Mouse (Mus musculus): ENCODE results near the gene Nkd2.
A peak's percentile ranks its signal among the peaks of the same experiment; 100 is the strongest.

Gene Nkd2

GRCm38 (mm10) chr13:73847465-73847836, at the start of gene Nkd2:
TSS of gene Nkd2 (minus strand) at chr13:73847631.
- DNase-seq (ENCODE audit: low read depth, low spot score), result peak; percentile 54

GRCm38 (mm10) chr13:73892493-73893178, 45.2 kb upstream of the Nkd2 start:
- no peak for DNase-seq (ENCODE audit: low read depth, low spot score)

DNA sequence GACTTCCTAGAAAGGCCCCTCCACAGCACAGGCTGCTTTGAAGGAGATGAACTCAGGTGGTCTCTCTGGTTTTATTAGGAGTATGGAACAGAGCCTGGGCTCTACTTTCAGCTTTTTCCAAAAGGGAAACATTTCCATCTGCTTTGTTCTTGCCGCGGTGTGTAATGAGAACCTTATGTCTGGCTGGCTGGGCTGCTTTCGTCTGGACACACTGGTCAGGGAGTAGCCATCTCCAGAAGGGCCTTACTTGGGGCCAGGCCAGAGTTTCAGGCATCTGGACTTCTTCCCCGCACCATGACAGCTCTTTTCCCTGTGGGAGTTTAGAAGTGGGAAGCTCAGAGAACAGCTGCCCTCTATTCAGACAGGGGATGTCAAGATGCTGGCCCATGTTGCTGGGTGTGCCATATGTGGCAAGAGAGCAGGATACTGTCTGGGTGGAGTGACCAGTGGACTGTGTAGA, 40.0 kb upstream of the Nkd2 start:
- peak; percentile 2 for DNase-seq (ENCODE audit: low read depth, low spot score)

DNA sequence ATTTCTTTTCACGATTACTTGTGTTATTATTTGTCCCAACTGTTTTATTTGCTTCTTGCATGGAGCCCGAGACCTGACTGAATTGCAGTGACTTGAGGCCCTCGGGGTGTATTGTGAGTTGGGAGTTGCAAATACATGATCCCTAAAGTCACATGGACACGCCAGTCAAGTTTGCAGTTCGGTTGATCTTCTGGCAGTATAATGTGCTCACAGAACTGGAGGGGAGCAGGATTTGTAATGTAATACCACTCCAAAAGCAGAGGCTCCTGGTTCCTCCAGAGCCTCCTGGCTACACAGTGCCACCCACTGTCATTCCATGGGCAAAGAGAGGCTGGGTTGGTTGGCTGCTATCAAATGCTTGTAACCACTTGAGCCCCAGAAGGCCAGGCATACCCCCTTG, 39.2 kb upstream of the Nkd2 start:
- no peak for DNase-seq (ENCODE audit: low read depth, low spot score)

GRCm38 (mm10) chr13:73886066-73886465, 38.6 kb upstream of the Nkd2 start:
- no peak for DNase-seq (ENCODE audit: low read depth, low spot score)

DNA sequence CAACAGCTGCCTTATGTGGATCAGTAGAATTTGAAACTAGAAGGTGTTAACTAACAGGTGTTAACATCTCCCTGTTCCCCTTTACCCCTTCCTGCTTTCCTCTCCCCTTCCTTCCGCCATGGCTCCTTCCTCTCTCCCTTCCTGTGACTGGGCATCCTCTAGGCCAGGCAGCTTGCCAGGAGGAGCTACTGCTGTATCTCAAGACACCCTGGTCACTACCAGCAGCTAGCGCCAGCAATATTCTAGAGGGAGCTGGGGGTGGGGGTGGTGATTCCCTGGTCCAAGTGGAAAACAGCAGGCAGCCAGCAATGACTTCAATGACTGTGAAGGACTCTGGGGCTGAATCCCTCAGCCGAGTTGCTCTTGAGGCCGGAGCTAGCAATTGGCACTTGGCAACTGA, 38.2 kb upstream of the Nkd2 start:
- peak; percentile 2 for DNase-seq (ENCODE audit: low read depth, low spot score)

DNA sequence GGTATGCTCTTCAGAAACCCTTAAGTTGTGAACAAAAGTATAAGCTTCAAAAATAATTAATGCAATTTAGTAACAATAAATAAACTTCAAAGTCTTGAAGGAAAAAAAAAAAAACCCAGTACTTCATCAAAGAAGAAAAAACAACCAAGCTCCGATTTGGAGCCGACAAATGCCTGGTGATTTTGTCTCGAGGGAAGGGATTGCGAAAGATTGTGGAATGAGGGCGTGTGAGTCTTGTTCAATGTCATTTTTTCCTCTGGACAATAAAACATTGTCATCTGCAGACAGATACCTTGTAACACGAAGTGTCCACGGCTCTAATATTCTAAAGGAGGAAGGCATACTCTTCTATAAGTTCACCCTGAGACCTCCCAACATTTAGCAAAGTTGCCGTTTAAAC, 33.9 kb upstream of the Nkd2 start:
- no peak for DNase-seq (ENCODE audit: low read depth, low spot score)

DNA sequence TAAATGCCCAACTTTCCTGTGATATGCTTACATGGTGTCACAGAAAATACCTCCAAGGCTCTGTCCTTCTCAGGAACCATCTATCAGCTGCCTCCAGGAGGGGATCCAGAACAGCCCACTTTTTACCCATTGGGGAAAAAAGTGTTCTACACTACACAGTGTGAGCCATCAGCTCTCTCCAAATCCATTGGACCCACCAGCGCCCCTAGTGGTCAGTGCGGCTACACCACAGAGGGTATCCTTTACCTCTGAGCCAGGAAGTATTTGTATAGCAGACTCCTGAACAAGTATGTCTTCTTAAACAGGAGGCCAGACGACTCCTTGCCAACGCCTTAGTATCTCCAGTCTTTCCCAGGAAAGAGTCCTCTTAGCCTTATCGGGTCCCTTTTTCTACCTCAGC, 32.4 kb upstream of the Nkd2 start:
- DNase-seq (ENCODE audit: low read depth, low spot score), result no peak

GRCm38 (mm10) chr13:73872159-73872558, 24.7 kb upstream of the Nkd2 start:
- DNase-seq (ENCODE audit: low read depth, low spot score), result peak; percentile 60

- DNase-seq (ENCODE audit: low read depth, low spot score), result no peak
These were observed 604 bp downstream of the Nkd2 start for GRCm38 (mm10) chr13:73846589-73847464.

DNA sequence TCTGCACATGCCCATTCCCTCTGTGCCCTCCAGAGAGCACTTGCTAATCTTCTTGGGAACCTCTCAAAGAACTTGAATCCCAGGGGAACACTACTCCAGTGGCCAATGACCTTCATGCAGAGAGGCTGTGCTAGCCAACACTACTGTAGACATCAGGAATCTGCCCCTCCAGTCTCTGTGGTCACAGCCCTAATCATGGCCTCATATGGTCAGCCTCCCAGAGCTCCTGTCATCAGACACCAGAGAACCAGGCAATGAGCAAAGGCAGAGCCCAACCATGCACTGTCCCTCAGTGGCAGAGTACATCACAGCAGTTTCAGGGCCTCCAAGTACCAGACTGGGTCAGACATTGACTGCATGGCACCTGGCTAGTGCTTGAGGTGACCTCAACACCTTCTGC, 4.7 kb downstream of the Nkd2 start:
- DNase-seq (ENCODE audit: low read depth, low spot score), result no peak

DNA sequence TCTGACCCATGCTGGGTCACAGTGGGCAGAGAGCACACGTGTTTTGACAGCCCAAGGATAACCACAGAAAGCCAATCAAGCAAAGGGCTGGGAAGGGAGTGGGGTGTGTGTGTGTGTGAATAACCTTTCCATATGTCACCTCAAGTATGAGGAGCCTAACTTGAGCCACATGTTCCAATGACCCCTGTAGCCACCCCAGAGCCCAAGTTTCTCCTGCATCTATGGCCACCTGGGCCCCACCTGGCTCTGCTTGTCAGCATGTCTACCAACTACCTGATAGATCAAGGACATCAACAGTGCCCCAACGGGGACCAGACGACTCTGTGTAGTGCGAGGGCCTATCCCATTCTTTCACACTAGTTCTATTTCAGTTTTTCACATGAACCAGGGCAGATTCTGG, 7.7 kb downstream of the Nkd2 start:
- no peak for DNase-seq (ENCODE audit: low read depth, low spot score)

DNA sequence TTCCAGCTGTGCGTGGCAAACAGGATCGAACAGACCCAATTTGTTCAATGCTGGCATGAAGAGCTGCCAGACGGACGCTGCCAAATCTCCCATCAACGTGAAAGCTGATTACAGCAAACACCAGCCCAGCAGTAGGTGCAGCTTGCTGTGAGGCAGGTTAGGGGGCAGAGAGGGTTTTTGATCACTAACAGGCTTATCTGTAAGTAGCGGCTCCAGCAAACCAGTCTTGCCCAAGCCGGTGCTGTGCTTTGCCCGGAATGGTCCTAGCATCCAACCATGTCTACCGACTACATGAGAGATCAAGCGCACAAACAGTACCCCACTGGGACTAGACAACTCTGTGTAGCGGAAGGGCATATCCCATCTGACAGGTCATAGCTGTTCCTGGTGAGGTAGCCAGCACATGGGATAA, 8.3 kb downstream of the Nkd2 start:
- DNase-seq (ENCODE audit: low read depth, low spot score), result peak; percentile 41

- no peak for DNase-seq (ENCODE audit: low read depth, low spot score)
These were observed 9.7 kb downstream of the Nkd2 start for GRCm38 (mm10) chr13:73837708-73838107.

- DNase-seq (ENCODE audit: low read depth, low spot score), result no peak
These were observed 10.9 kb downstream of the Nkd2 start for GRCm38 (mm10) chr13:73836491-73836890.

DNA sequence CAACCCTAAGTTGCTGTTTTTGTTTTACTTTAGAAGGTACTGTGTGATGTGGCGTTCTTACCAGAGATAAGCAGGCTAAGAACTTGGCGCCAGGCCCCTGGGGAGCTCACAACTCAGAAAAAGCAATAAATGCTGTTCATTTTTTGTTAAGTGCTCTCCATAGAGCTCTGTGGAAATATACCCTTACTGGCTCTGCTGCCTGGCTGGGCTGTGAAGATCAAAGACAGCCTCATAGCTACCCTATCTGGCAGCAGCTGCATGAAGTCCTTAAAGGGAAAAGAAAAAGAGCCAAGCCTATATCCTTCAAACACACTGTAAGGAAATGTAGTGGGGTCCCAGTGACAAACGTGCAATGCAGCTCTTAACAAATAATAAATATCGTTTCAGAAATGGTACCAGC, 11.6 kb downstream of the Nkd2 start:
- DNase-seq (ENCODE audit: low read depth, low spot score), result no peak

DNA sequence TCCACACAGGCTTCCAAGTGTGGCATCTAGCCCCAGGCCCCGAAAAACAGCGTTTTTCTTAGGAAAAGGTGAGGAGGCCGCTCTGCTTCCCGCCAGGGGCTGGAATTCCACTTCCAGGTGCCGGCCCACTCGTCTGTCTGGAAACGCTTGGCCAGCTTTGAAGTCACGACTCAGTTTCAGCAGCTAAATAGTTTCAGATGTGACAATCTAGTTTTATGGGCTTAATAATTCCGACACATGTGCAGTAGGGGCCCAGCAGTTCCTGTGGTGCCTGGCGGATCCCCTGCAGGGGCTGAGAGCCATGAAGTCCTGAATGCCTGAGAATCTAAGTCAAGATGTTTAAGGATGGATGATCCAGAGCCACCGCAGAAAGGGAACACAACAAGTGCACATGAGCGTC, 13.6 kb downstream of the Nkd2 start:
- DNase-seq (ENCODE audit: low read depth, low spot score), result no peak

- peak; percentile 61 for DNase-seq (ENCODE audit: low read depth, low spot score)
These were observed 15.9 kb downstream of the Nkd2 start for GRCm38 (mm10) chr13:73831486-73831885.

GRCm38 (mm10) chr13:73827243-73827642, 20.2 kb downstream of the Nkd2 start:
- no peak for DNase-seq (ENCODE audit: low read depth, low spot score)

DNA sequence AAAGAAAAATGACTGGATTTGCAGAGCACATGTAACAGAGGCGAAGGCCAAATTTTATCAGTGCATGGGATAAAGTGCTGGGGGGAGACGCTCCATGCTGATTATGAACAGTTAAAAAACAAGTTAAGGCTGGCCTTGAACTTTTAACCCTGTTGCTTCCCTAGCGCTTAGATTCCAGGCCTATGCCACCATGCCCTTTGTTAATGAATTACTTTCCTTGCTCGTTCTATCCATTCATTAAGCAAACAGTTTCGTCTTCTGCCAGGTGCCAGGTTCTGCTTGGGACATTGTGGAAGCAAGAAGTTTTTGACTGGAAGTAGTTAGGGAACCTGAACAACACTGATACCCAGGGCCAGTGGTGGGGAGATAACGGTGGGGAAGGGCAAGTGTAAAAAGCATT, 23.7 kb downstream of the Nkd2 start:
- no peak for DNase-seq (ENCODE audit: low read depth, low spot score)

- peak; percentile 65 for DNase-seq (ENCODE audit: low read depth, low spot score)
These were observed 25.1 kb downstream of the Nkd2 start for GRCm38 (mm10) chr13:73822187-73822800.

- no peak for DNase-seq (ENCODE audit: low read depth, low spot score)
These were observed 26.2 kb downstream of the Nkd2 start for GRCm38 (mm10) chr13:73821251-73821650.

- no peak for DNase-seq (ENCODE audit: low read depth, low spot score)
These were observed 28.5 kb downstream of the Nkd2 start for GRCm38 (mm10) chr13:73818921-73819320.

Data from brain, adult 2 months (tissue).